Mouse (Mus musculus) CH12.LX (cell line): ENCODE results near the gene Atl1.

Experiments
- CTCF ChIP-seq, 2 experiments: IDR thresholded peaks in 1 of 2; conservative IDR thresholded peaks in 1 of 2; 2 replicates each; pipeline ENCODE4 v1.5.1; 2011 to 2012; ENCODE audit warnings: low read depth in 2 of 2, low read length in 2 of 2, improper control_type of control experiment in 1 of 2, inconsistent platforms in 1 of 2, mild to moderate bottlenecking in 1 of 2, moderate library complexity in 1 of 2
- EP300 ChIP-seq: IDR thresholded peaks from 2 replicates; pipeline ENCODE4 v1.6.1; 2011; ENCODE audit warnings: low read length, improper control_type of control experiment
- HCFC1 ChIP-seq: IDR thresholded peaks from 2 replicates; pipeline ENCODE4 v1.6.1; 2012; ENCODE audit warnings: low read depth, mild to moderate bottlenecking, inconsistent platforms, low read length, improper control_type of control experiment
- JUN ChIP-seq: IDR thresholded peaks from 2 replicates; pipeline ENCODE4 v1.6.1; 2011; ENCODE audit warnings: low read depth, mild to moderate bottlenecking, low read length, improper control_type of control experiment, moderate library complexity; ENCODE audit not compliant: insufficient read depth
- MAX ChIP-seq: IDR thresholded peaks from 2 replicates; pipeline ENCODE4 v1.6.1; 2011; ENCODE audit warnings: low read length, improper control_type of control experiment
- MAZ ChIP-seq: IDR thresholded peaks from 2 replicates; pipeline ENCODE4 v1.6.1; 2012; ENCODE audit warnings: low read depth, mild to moderate bottlenecking, inconsistent platforms, low read length, improper control_type of control experiment, moderate library complexity
- MEF2A ChIP-seq: IDR thresholded peaks from 2 replicates; pipeline ENCODE4 v1.6.1; 2014; ENCODE audit warnings: low read depth, mild to moderate bottlenecking, inconsistent platforms, low read length, improper control_type of control experiment, borderline replicate concordance
- POLR2A ChIP-seq: IDR thresholded peaks from 2 replicates; pipeline ENCODE4 v1.6.1; 2011; ENCODE audit warnings: low read depth, mild to moderate bottlenecking, improper control_type of control experiment, low read length
- ZC3H11A ChIP-seq: IDR thresholded peaks from 2 replicates; pipeline ENCODE4 v1.6.1; 2012; ENCODE audit warnings: low read depth, mild to moderate bottlenecking, inconsistent platforms, low read length, improper control_type of control experiment

DNA sequence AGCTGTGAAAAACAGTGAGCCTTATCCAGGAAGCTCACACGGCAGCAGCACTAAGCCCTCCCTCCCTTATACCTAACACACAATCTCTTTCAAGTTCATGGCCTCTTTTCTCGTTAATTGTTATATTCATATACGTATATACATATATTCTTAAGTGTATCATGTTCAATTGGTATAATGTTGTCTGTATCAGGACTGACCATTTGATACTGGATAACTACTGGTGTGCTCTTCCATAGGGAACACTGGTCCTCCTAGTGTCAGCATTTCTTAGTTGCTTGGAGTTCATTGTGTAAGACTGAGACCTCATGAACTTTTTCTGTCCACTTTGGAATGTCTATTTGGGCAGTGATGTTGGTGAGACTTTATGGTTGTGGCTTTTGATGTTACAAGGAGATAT, 30.7 kb downstream of the Atl1 start:
- TF ChIP-seq HCFC1 (no peak), CTCF (conservative IDR thresholded peaks at IDR 0.05 in 1 of 2, IDR thresholded peaks at IDR 0.05 in 1 of 2; ENCODE audit: low read depth in 2 of 2, low read length in 2 of 2) (no peak), ZC3H11A (no peak), MAX (no peak), MAZ (no peak), POLR2A (no peak), JUN (no peak), MEF2A (no peak), EP300 (no peak)
